Mouse (Mus musculus): ENCODE data around the gene Sh3bp5. TPM values are rescaled to one million over a fixed set of nuclear protein-coding genes. Genes with fewer than 3 reads are reported as not detected.

Sh3bp5 gene
- total RNA-seq, 2 experiments from 2014 or later, result 76.2 to 81.0 TPM

GRCm38 (mm10) chr14:31337406-31337805, 98.5 kb downstream of the Sh3bp5 start:
- DNase-seq, result no peak

DNA sequence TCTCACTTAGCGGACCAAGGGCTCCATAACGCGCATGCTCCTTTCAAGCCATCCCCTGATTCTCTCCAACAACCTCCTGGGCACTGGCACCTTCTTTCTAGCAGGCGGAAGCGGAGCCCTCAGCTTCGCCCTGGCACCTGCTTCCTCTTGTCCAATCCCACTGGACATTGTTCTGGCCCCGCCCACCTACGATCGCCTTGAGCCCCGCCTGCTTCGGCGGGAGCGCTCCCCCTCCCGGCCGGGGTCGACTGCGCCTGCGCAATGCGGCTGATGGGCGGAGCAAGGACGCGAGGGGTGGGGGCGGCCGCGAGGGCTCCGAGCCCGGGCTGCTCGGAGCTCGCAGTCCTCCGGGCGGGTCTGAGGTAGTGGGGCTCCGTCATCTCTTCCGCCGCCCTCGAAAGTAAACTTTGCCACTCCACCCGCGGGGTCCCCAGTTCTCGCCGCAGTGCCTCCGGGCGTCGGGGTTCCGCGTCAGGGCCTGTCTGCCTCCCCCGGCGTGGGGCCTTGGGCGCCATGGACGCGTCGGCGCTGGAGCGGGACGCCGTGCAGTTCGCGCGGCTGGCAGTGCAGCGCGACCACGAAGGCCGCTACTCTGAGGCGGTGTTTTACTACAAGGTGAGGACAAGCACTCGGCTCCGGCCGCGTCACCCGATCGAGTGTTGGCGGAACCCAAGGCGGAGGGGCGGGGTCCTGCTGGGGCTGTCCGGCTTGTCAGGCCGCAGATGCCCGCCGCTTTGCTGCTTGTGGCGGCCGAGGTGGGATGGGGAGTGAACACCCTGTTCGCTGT, 99.3 kb downstream of the Sh3bp5 start, which contains the start of gene Capn7:
TSS of gene Capn7 (plus strand) at position 270 of the 787 bp plus-strand sequence.
- peak; percentile 100 for DNase-seq

DNA sequence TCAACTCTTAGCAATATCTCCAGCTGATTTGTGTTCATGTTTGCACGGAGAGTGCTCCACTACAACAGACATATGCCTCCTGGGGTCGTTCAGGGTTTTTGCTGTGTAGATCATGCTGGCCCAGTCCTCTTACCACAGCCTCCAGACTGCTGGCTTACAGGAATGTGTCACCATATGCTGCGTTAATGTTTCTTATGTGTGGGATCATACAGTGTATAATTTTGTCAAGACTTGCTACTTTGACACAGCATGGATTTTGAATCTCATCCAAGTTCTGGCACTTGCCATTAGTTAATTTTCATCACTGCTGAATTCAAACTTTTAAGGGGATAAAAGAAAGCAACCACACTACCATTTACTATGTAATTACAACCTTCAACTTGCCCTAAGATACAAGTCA, 100.1 kb downstream of the Sh3bp5 start:
- no peak for DNase-seq

GRCm38 (mm10) chr14:31330957-31331356, 104.9 kb downstream of the Sh3bp5 start:
- DNase-seq, result no peak

- DNase-seq, result no peak
Observed at GRCm38 (mm10) chr14:31329741-31330140, 106.1 kb downstream of the Sh3bp5 start.

DNA sequence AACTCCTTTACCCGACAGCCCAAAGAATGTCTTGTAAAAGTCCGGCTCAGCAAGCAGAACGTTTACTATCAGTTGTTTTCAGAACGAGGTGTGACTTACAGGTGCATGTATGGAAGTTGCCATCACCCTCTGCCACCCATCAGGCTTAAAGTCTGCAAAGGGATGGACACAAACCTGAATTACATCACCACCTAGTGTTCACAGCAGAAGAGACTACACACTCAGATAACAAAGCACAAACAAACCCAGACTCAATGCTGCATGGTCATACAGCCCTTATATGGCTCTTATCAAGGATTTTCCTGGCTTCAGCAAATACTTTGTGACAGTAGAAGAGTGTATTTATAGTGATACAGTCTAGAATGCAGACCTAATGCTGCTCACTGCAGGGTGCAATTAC, 108.2 kb downstream of the Sh3bp5 start:
- no peak for DNase-seq

- no peak for DNase-seq
Observed at GRCm38 (mm10) chr14:31327196-31327595, 108.7 kb downstream of the Sh3bp5 start.

DNA sequence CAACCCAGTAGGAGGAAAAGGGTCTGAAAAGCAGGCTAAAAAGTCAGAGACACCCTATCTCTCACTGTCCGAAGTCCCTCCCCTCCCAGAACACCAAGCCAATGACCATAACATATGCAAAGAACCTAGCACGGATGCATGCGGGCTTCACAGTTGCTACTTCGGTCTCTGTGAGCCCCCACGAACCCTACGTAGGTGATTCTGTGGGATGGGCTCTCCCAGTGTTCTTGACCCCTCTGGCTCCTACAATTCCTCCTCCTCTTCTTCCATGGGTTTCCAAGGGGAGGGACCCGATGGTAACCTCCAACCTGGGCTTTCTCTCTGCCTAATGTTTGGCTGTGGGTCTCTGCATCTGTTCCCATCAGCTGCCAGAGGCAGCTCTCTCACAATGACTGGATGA, 109.1 kb downstream of the Sh3bp5 start:
- no peak for DNase-seq

DNA sequence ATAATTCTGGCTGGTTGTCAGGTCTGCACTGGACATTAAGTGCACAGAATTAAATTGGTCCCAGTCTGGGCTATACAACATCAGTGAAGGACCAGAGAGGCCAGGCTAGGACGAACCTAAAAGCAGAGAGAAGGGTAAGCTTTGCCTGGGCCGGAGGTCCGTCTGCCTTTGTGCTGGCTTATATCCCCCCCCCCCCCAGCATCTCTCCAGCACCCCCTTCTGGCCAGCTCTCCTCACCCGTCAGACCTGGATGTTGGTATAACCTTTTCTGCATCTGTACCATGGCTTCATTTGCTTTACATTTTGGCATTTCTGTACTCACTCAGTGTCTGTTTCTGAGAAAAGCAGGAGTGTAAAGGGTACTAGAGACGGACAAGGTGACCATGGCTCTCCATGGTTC, 110.3 kb downstream of the Sh3bp5 start:
- DNase-seq, result no peak

GRCm38 (mm10) chr14:31324851-31325250, 111.0 kb downstream of the Sh3bp5 start:
- DNase-seq, result no peak

GRCm38 (mm10) chr14:31323849-31324792, 111.8 kb downstream of the Sh3bp5 start, which contains the start of gene Dnah1:
Gene Dnah1 (minus strand): TSS chr14:31323896.
- peak; percentile 31 for DNase-seq

DNA sequence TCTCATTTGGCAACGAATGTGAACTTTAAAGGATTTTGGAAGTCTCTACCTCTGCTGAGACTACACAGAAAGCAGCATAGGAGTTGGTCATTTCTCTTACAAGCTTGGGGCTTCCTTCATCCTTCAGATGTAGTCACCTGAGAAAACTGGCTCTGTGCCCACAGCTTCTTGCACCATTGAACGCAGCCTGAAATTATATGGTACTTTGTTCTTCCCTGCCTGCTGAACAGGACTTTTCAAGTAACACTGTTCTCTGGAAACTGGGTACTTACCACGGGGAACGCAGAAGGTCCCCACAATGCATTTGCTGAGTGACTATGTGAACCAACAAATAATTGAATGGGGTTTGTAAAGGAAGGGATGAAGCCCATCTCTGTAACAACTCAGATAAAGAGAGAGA, 112.7 kb downstream of the Sh3bp5 start:
- no peak for DNase-seq

GRCm38 (mm10) chr14:31322191-31322590, 113.7 kb downstream of the Sh3bp5 start:
- DNase-seq, result no peak

DNA sequence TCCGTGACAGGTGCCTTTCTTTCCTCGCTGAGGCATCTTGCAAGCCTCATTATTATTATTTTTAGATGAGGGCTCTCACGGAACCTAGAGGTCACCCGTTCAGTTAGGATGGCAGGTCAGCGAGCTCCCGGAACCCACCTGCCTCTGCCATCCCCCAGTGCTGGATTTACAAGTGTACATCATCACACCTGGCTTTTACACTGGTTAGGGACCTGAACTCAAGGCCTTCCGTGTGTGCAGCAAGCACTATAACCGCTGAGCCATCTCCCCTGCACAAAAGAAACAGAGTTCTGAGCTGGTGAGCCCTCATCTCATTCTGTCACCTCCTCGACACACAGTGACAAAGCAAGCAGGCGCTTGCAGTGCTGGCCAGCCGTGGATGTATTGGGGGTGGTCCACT, 114.7 kb downstream of the Sh3bp5 start:
- no peak for DNase-seq

DNA sequence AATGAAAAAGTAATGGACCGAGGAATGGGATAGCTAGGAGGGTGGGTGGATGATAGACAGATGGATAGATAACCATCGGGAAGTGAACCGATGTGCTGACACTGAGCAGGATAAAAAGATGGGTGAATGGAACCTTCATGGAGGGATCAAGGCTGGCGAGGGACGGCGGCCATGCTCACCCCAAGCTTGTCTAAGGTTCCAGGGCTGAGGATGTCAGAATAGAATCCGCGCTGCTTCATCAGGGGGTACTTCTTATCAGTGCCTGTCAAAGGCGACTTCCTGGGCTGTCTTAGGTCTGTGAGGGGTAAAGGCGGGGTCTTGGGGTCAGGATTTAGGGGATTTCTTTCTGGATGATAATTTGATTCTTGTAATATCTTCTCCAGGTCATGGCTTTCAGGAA, 116.3 kb downstream of the Sh3bp5 start:
- no peak for DNase-seq

GRCm38 (mm10) chr14:31317754-31318153, 118.1 kb downstream of the Sh3bp5 start:
- DNase-seq, result no peak

DNA sequence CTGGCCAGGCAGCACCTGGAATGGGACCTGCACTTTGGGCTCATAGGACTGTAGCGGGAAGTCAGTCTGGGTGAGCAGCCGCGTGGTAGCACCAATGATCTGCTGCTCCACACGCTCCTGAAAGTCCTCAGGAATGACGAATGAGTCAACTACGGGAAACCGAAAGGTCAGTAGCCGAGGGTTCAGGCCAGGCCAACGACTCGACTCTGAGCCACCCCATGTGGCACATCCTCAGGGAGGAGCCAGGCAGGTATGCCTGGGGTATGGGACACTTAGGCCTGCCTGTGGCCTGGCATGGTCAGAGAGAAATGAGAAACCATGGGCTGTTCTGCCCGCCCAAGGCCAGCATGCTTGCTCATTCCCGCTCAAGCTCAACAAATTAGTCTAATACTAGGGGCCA, 119.3 kb downstream of the Sh3bp5 start:
- no peak for DNase-seq

- no peak for DNase-seq
Observed at GRCm38 (mm10) chr14:31313192-31313591, 122.7 kb downstream of the Sh3bp5 start.

Other genes with a start within 250 kb of the Sh3bp5 start
- 100 to 1,000 TPM; 197 to 292 TPM for gene Tnnc1, start 227.8 kb downstream of the Sh3bp5 start, total RNA-seq (2021)
- 100 to 1,000 TPM; 133 to 183 TPM for gene Nisch, start 219.1 kb downstream of the Sh3bp5 start, total RNA-seq (2021)
- gene Sema3g, start 218.2 kb downstream of the Sh3bp5 start, total RNA-seq (2021), result 1 to 10 TPM; 7.5 to 8.7 TPM
- 1 to 10 TPM; 6.2 to 6.7 TPM for gene Phf7, start 184.8 kb downstream of the Sh3bp5 start, total RNA-seq (2021)
- gene Bap1, start 184.6 kb downstream of the Sh3bp5 start, total RNA-seq (2021), result 10 to 100 TPM; 40.1 to 44.6 TPM
- under 1 TPM; 0.33 to 0.43 TPM for gene Dnah1, start 112.2 kb downstream of the Sh3bp5 start, total RNA-seq (2021)
- gene Capn7, start 99.4 kb downstream of the Sh3bp5 start, total RNA-seq (2021), result 10 to 100 TPM; 28.0 to 31.1 TPM
- gene Eaf1, start 58.3 kb upstream of the Sh3bp5 start, total RNA-seq (2021), result 10 to 100 TPM; 15.0 to 24.5 TPM
- gene Mettl6, start 59.0 kb upstream of the Sh3bp5 start, total RNA-seq (2021), result 10 to 100 TPM; 13.3 to 16.4 TPM
- 10 to 100 TPM in 1 of 2 experiments, 1 to 10 TPM in 1; 8.9 to 10.2 TPM for gene Colq, start 155.3 kb upstream of the Sh3bp5 start, total RNA-seq (2021)
- under 1 TPM in 1 of 2 experiments, not detected in 1; 0.56 TPM for gene Gm49387, start 204.8 kb upstream of the Sh3bp5 start, total RNA-seq (2021)
- gene Btd, start 204.9 kb upstream of the Sh3bp5 start, total RNA-seq (2021), result 10 to 100 TPM; 11.0 to 11.1 TPM
- gene Hacl1, start 205.2 kb upstream of the Sh3bp5 start, total RNA-seq (2021), result 10 to 100 TPM; 10.9 to 12.3 TPM

All from gastrocnemius, postnatal 10 days (tissue).